Mouse (Mus musculus) liver (tissue): Measurements from ENCODE around the gene Rex1bd.
"Not testable (repeated sequence)": the region's sequence is repeated elsewhere in the genome, so short reads cannot be mapped to it uniquely, and the experiment has no call there.

Source experiments
- DNase-seq: peaks from one replicate; pipeline ENCODE4 v3.0.0-alpha.2; 2020; ENCODE audit warnings: mixed read lengths

Rex1bd gene

DNA sequence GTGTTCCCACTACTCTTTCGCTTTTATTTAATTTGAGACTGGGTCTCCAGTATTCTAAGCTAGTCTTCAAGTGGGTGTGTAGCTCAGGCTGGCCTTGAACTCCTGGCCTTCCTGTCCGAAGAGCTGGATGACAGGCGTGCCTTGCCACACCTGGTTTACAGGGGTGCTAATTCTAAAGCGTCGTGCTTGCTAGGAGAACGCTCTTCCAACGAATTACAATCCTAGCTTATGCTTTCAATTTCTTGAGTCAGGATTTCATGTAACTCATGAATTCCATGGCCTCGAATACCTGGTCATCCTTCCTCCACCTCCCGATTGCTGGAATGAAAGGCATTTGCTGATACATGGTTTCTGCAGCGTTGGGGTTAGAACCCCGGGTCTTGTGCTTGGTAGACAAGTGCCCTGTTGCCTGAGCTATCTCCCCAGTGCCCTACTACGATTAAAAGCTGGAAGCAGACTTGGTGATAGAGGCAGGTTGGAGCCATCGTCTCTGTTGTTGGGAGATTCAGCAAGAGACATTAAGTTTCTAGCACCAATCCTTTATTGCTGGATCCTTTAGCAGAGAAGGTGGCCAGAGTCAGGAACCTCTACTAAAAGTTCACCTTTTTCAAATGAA lies 21.7 kb upstream of the Rex1bd start:
- DNase-seq = peak; percentile 43

DNA sequence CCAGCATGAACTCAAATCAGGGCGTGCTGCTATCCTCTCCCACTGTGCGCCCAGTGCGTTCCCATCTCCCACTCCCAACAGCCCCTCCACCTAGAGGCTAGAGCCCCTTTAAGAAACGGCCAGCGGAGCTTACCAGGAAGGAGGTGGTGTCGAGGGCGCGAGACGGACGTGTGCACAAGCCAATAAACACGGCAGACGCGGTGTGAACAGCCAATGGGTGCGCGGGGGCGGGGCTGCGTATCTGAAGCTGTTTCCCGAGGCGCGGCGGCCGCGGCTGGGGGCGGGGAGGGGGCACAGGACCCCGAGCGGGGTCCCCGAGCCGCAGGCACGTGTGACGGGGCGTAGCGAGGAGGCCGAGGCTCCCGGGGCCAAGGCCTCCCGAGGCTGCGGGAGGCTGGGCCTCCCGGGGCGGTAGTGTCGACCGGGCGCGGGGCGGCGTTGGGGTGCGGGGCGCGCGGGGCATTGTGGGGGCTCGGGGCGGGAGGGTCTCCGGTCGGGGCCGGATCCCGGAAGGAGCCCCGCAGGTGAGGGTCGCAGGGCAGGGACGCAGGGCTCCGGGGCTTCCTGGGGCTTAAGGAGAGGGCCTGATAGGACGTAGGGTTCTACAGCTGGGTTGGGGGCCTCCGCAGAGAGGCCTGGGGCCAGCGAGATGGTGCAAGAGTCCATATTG lies 21.1 kb upstream of the Rex1bd start, which contains the start of the genes Fkbp8 and Kxd1:
TSS of gene Fkbp8 (plus strand) at position 213 of the 670 bp plus-strand sequence.
TSS of gene Kxd1 (minus strand) at position 445 of the 670 bp plus-strand sequence.
- peak; percentile 97 for DNase-seq

DNA sequence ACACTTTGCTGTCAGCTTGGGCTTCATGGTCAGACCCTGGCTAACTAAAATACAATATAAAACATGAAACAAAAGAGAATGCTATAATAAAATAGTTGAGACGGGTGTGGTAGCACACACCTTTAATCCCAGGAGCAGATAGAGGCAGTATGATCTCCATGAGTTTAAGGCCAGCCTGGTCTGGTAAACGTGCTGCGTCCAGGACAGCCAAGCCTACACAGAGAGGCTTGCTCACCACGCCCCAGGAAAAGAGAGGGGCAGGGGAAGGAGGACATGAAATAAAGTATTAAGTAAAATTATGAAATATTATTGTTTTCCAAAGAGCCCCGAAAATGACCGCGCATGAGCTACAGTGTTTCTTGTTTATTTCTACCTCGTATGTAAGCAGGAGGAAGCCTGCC lies 20.6 kb upstream of the Rex1bd start:
- DNase-seq = peak; percentile 44

DNA sequence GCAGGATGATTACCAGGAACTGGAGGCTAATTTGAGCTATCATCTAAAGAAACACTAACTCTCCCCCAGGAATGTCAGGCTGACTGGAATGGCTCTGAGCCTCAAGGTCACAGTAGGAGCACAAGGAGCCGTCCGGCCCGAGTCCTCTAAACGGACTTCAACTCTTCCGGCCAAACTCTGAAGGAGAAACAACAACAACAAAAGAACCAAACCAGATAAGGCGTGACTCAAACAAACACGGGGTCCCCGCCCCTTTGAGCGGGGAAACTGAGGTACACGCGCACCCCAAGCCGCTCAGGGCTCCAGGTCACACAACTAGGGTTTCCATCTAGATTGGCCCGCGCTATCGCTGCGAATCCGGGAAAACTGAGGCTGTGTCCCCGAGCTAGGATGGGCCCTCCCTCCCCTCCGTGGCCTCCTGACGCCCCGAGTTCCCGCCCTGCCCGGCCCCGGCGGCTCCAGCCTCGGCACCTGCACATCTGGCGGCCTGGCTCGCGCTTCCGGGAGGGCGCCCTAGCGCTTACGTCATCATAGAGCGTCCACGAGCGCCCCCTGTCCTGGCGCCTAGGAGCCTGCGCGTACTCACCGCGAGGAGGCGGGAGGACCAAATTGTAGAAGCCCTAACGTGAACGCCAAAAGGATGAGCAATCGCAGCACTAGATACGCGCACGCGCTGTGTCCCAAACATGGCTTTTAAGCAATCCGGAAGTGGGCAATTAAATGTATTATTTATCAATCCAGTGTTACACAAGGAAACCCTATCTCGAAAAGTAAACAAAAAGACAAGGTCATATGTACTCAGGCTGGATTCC lies 16.2 kb upstream of the Rex1bd start:
- peak; percentile 98 for DNase-seq

DNA sequence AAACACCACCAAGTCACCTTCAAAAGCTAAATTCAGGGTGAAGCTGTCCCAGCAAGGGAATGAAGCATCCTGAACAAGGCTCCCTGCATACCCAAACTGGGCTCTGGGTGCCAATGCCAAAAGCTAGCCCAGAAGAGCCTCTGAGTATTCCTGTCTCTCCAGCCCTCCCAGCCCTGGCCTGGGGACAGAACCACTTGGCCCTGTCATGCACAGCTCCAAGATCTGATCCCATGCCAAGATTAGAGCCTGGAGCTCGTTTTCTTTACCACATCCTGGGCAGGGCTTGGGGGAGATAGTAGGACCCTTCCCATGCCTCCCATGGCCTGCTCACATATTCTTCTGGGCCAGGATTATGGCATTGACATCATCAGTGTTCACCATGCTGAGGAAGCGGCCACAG lies 13.1 kb upstream of the Rex1bd start:
- no peak for DNase-seq

DNA sequence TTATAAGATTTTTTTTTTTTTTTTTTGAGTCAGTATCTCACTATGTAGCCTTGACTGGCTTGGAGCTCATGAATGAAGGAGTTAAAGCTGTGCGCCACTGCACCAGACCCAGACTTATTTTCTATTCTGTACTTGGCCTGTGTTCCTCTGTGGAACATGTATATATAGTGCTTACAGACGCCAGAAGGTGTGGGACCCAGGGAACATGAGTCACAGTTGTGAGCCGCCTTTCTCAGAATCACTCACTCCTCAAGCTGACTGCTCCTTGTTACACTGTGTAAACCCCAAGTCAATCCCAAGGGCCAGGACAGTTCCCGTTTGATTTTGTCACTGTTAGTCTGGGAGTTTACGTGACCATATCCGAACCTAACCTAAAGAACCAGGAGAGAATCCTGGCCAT lies 12.5 kb upstream of the Rex1bd start:
- no peak for DNase-seq

DNA sequence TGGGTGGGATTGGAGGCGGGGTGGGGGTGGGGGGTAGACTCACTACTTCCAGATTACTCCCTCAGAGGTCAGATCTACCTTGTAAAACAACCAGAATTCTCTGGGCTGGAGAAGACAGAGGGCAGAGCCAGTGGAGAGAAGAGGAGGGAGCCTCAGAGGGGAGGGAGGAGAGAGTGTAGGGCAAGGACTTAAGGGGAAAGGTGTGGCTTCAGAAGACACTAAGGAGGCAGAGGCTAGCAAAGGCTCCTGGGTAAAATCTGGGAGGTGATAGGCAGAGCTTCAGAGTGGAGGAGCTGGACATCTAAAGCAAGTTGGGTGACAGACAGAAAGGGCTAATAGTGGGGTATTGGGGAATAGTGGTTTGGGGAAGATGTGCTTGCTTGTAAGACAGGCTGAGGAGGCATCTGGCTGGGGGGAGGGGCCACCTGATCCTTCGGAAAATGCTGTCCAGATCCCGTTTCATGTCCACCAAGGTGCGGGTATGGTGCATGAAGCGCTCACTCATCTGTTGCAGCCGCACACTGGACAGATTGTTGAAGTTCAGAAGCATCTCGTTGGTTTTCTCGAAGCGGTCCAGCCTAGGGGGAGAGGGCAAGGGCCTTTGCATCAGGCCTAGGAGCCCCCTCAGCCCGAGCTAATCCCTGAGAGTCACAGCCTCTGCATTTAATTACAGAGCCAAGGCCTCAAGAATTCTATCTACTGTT lies 11.5 kb upstream of the Rex1bd start:
- no peak for DNase-seq

DNA sequence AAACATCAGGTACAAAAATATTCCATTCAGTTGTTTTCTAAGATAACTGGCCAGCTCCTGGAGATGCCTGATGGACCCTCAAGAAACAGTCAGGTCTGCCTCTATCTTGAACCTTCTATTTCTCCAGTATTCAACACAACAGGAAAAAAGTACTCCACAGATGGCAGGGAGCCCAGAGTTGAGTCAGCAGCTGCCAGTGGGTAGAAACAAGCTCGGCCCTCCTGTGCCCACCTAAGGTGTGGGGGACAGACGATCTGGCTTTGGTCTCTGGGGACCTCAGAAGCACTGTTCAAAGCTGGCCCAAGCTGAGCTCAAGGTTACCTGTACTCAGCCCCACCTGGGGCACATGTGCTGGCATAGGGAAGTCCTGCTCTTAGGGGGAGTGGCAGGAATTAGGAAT lies 6.9 kb upstream of the Rex1bd start:
- DNase-seq = no peak

DNA sequence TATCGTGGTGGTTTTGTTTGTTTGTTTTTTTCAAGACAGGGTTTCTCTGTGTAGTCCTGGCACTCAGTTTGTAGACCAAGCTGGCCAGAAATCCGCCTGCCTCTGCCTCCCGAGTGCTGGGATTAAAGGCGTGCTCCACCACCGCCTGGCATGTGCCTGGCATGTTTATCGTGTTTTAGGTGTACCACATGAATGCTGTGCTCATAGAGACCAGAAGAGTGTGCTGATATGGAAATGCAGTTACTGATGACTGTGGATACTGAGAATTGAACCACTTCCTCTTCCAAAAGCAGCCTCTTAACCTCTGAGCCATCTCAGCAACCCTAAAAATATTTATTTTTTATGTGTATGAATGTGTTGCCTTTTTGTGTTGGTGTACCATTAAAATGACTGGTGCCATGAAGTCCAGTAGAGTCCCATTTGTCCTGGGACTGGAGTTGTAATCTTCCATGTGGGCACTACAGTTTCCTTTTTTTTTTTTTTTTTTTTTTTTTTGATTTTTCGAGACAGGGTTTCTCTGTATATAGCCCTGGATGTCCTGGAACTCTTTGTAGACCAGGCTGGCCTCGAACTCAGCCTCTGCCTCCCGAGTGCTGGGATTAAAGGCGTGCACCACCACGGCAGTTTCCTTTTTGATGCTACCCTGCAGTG lies 5.8 kb upstream of the Rex1bd start:
- DNase-seq = no peak

DNA sequence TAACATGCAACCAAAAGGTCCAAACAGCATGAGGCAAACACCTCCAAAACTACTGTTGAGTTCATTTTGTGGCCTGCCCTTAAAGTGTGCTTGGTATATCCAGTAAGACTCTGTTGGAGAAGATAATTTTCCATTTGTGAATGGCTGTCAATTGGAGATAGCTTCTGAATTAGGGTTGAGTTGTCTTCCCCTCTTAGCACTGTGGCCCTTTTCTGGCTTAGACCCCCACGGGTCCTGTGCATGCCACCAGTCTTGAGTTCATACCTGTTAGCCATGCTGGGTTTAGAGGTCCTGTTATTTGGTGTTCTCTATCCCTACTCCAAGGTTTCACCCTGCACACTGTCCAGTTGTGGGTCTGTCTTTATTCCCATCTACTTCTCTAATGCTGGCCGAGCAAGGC lies 5.2 kb upstream of the Rex1bd start:
- DNase-seq = no peak

DNA sequence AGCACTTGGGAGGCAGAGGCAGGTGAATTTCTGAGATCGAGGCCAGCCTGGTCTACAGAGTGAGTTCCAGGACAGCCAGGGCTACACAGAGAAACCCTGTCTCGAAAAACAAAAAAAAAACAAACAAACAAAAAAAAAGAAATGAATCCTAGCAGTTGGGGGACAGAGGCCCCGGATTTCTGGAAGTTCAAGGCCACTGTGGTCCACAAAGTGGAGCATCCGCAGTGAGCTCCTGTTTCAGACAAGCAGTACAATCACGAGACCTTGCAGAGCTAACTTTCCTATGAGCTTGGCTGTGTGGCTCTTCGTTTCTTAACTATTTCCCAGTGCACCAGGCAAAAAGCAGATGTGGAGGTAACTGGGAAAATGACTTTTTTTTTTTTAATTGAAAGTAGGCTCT lies 4.6 kb upstream of the Rex1bd start:
- DNase-seq = not testable (repeated sequence)

DNA sequence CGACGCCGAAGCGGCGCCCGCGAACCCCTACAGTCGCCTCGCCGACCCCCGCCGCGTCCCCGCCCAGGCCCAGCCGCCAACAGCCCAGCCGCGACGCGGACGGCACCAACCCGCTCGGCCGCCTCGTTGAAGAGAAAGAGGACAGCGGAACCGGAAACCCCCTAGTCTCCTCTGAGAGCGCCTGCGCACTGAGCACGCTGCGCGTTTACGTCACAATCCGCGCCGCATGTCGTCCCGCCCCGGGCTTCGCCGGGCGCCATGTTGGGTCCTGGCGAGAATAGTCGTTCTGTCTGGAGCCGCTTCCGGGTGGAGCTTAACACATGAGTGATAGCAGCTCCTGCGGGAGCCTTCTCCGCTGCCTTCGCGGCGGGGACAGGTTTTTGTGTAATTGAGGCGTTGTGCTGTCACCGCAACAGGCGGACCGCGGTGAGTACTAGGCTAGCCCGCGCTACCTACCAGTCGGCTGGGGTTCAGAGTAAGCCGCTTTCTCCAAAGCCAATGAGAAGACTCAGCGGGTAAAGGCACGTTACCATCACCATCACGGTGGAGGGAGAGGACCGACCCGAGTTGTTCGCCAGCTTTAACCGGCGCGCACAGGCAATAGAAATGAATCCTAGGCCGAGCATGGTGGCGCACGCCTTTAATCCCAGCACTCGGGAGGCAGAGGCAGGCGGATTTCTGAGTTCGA lies 3.8 kb upstream of the Rex1bd start, which contains the start of gene Uba52:
TSS of gene Uba52 (minus strand) at position 574 of the 688 bp plus-strand sequence.
- DNase-seq = peak; percentile 97

DNA sequence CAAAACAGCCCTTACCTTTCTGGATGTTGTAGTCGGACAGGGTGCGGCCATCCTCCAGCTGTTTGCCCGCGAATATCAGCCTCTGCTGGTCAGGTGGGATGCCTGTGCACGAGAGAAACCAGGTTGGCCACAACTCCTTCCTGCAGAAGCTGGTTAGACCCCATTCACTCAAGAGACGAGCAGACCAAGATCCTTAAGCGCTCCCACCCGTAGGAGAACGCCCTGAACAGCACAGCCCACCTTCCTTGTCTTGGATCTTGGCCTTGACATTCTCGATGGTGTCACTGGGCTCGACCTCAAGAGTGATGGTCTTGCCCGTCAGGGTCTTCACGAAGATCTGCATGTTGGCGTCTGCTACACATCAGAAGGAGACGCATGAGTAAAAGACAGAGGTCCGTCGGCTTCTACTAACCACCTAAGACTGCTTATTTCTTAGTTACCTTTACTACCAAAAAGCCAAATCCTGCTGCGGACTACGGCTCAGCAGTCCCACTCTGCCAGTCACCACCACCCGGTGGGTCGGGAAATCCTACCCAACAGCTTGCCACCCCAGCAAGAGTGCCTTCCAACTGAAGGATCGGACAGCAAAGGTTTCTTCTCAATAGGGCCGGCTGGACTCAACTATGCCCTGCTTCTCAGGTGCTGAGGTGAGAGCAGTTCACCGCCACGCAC lies 2.9 kb upstream of the Rex1bd start:
- DNase-seq = no peak

DNA sequence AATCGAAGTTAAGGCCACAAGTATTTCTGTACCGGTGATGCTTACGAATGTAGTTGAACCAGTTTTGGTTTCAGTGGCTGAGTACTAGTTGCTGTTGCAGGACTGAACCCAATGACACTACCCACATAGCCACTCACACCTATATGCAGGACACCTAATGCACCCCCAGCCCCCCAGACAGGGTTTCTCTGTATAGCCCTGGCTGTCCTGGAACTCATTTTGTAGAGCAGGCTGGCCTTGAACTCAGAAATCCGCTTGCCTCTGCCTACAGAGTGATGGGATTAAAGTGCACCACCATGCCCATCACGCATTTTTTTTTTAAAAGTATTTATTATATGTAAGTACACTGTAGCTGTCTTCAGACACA lies 458 bp upstream of the Rex1bd start:
- DNase-seq = no peak

DNA sequence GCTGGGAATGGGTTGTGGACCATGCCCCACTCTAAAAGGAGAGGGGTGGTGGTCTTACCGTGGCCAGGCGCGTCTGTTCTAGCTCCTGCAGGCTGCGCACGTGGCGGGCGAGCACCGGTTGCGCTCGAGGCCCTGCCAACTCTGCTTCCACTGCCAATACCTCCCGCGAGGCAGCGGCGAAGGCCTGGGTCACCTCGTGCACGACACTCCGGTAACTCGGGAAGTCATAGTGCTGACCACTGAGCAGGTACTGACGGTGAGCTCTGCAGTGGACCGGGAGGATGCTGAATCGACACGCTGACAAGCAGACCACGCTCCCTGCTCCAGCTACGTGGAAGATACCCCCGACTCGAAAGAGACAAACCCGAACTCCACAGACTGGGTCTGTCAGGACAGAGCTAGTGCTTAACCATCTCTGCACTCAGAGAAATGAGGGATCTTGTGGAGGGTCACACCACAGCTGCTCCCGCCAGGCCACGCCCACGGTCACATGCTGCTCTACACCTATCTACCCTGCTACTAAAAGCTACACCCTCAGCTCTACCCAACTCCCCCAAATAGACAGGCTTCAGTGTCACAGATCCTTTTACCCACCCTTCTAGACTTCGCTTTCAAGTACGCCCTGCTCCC lies 739 bp downstream of the Rex1bd start:
- no peak for DNase-seq

DNA sequence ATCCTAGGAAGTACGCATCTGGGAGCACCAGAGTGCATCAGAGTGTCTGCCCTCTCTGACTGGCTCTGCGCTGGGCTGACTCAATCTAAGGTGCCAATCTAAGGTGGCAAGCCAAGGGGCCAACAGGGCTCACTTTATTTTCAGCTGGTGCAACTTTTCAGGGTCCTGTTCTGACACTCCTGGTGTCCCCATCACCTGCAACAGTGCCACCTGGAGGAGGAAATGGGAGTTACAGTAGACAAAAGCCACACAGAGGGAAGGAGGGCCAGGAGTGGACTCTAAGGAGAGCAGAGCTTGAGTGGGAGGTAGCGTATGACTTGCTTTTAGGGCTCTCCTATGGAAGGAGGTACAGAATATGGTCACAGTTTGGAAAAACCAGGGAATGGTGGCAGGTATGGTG lies 1.7 kb downstream of the Rex1bd start:
- peak; percentile 85 for DNase-seq

DNA sequence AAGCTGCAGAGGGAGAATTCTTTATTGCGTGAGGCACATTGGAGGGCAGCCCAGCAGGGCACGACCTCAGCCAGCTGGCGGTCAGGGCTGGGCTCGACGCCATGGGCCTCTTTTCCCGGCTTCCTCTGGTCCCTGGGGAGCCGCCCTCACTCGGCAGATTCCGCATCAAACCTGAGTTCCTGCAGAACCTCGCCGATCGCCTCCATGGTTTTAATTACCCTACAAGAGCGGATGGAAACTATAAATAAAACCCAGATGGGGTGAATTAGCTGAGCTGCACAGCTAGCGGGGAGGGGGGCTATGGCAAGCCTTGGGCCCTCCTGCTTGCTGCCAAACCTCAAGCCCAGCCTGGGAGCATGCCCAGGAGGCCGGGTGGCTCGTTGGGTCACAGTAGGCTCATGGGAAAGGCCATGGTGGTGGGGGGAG lies 2.2 kb downstream of the Rex1bd start:
- DNase-seq = no peak

DNA sequence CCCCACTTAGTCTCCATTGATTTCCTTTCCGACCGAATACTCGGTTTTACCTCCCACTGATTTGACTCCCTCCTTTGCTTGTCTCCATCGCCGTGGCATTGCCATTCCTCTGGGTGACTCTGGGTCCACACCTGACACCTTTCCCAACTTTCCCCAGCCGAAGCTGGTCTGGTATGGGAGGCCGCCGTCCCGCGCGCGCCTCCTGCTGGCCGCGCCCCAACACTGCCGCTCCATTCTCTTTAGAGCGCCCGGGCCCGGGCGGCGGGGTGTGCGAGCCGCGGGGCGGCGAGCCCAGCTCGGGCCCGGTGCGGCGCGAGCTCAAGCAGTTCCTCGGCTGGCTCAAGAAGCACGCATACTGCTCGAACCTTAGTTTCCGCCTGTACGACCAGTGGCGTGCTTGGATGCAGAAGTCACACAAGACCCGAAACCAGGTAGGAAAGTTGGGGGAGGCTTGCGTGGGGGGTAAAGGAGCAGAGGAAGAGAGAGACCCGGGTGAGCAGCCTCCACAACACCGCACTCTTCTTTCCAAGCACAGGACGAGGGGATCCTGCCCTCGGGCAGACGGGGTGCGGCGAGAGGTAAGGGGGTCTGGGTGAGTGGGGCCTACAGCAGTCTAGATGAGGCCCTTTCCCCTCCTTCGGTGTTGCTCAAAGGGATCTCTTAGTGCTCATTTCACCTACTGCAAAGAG lies 3.3 kb downstream of the Rex1bd start:
- DNase-seq = peak; percentile 80

DNA sequence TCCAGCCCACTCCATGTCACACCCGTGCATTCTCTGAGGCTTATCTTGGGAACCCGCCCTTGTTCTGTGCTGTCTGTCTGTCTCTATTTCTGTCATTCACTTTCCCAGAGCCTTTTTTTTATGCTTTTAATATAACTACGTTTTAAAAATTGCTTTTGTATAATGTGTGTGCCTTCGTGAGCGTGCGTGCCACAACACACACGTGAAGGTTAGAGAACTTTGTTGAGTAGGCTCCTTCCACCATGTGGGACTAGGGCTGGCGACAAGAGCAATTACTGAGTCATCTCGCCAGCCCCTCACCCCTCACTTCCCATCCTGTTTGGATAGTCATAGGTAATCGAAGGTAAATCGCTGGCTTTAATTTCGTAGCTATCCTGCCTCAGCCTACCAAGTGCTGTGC lies 4.0 kb downstream of the Rex1bd start:
- no peak for DNase-seq

DNA sequence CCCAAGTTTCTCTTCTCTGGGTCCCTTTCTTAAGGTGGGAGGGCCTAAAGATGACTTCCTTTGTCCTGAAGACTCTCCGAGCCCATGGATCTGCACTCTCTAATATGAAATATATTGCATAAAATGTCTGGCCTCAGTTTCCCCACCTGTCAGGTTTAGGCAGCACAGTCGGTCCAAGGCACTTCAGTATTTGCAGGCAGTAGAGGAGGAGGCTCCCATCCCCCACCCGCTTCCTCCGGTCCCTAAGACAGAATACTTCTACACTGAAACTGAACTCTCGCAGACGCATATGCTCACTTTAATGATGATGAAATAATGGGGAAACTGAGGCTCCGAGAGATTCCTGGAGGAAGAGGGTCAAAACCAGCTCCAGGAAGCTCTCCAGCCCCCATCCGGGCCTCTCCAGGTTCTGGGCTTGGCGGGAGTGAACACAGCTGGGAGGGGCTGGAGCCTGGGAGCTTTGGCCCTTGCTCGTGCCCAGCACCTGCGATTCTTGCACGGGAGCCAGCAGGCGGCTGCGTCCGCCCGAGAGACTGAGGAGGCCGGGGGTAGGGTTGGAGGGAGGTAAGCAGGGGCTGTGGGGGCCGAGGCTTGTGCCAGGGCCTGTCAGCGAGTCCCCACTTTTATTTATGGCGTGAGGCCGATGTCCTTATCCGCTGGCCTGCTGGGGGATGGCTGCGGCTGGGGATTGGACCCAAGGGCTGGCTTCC lies 4.6 kb downstream of the Rex1bd start:
- peak; percentile 57 for DNase-seq
